11 mouse cellular contexts compared by ENCODE assay signal in the genomic region with DNA sequence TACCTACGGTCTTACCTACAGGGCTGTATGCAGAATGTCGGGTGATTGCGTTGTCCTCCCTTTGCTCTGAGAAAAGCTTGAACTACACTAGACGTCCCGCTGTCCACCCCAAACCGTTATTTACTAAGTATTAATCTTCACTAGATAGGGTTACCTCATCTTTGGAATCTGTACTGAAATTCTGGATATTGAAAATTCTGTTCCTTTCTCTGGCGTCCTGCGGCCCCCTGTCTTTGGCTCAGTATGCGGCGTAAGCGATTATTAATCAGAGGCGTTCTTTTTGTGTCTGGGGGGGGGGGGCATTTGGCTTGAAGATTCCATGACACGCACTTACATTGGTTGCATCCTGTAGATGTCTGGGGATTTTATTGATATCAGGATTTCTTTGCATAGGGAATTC.
DNase-seq lines count a peak whose midpoint lies in the region; ATAC-seq and TF ChIP-seq lines count a peak whose summit lies in the region.
"Had no signal": no experiment of that assay in that cellular context is flagged by ENCODE, and none has a peak within 500 bp of the region (broad histone marks: within the 10 kb centered on the region; RNA-seq: fewer than 3 reads in every experiment).

No protein-coding gene starts in this region.

- no peak for TF ChIP-seq POLR2A in kidney, adult 2 months (IDR thresholded peaks at IDR 0.05; ENCODE audit: low read depth, low read length)

- WGBS in forebrain, embryonic 12.5 days = under 1% methylated on average over 13 of the region's 13 CpGs
- 3% methylated on average over 13 of the region's 13 CpGs for WGBS in midbrain, embryonic 11.5 days
- 19% methylated on average over 13 of the region's 13 CpGs for WGBS in kidney, adult 2 months

- H3K9ac ChIP-seq in forebrain, embryonic 12.5 days = peak overlapping the region; percentile 100
- peak overlapping the region; percentile 84 for H3K9ac ChIP-seq in midbrain, embryonic 11.5 days (ENCODE audit: low read length)
- H3K9ac ChIP-seq: heart, embryonic 13.5 days had no signal

- 0 out of 2 replicates have a peak, but pooled peaks cover 5% of the 10 kb centered on the region for H3K27me3 ChIP-seq in forebrain, embryonic 12.5 days
- H3K27me3 ChIP-seq in midbrain, embryonic 11.5 days (ENCODE audit: control insufficient read depth, insufficient read depth, low read length) = peaks cover 34% of the 10 kb centered on the region
- peaks cover 17% of the 10 kb centered on the region for H3K27me3 ChIP-seq in kidney, adult 2 months (replicated peaks; ENCODE audit: control insufficient read depth, insufficient read depth, low read length)
- H3K27me3 ChIP-seq: CH12.LX had no signal

- H3K9me3 ChIP-seq in forebrain, embryonic 12.5 days = no peaks in the 10 kb centered on the region
- no peaks in the 10 kb centered on the region for H3K9me3 ChIP-seq in midbrain, embryonic 11.5 days (ENCODE audit: control insufficient read depth, low read length)
- H3K9me3 ChIP-seq: heart, embryonic 13.5 days had no signal

- H3K27ac ChIP-seq in forebrain, embryonic 12.5 days = peak overlapping the region; percentile 100
- peak overlapping the region; percentile 58 for H3K27ac ChIP-seq in midbrain, embryonic 11.5 days (ENCODE audit: low read depth, low read length)
- H3K27ac ChIP-seq in kidney, adult 2 months (ENCODE audit: insufficient read depth, low read depth, low read length) = no peak overlapping the region
- H3K27ac ChIP-seq: heart, embryonic 13.5 days had no signal

- peak overlapping the region; percentile 73 for H3K4me2 ChIP-seq in forebrain, embryonic 12.5 days
- H3K4me2 ChIP-seq in midbrain, embryonic 11.5 days = peak overlapping the region; percentile 57
- H3K4me2 ChIP-seq: heart, embryonic 13.5 days; liver, embryonic 11.5 days had no signal

- peak overlapping the region; percentile 87 for H3K4me3 ChIP-seq in forebrain, embryonic 12.5 days (replicated peaks)
- H3K4me3 ChIP-seq in midbrain, embryonic 11.5 days (ENCODE audit: low read depth, low read length) = peak overlapping the region; percentile 81
- no peak overlapping the region for H3K4me3 ChIP-seq in kidney, adult 2 months (ENCODE audit: insufficient read depth, low read depth, low read length)
- H3K4me3 ChIP-seq: heart, embryonic 13.5 days had no signal

- no peak for TF ChIP-seq CTCF in kidney, adult 2 months (conservative IDR thresholded peaks at IDR 0.05; ENCODE audit: insufficient read depth, insufficient read length, low read depth, low read length)

- H3K36me3 ChIP-seq in forebrain, embryonic 12.5 days (replicated peaks) = 0 out of 2 replicates have a peak, but pooled peaks cover 9% of the 10 kb centered on the region
- H3K36me3 ChIP-seq in midbrain, embryonic 11.5 days (ENCODE audit: control insufficient read depth, insufficient read depth, low read length) = no peaks in the 10 kb centered on the region
- no peaks in the 10 kb centered on the region for H3K36me3 ChIP-seq in kidney, adult 2 months (ENCODE audit: control insufficient read depth, insufficient read depth, low read length)
- H3K36me3 ChIP-seq: heart, embryonic 13.5 days had no signal

- no peak for ATAC-seq in forebrain, embryonic 12.5 days (ENCODE audit: low FRiP score)
- ATAC-seq in midbrain, embryonic 11.5 days (ENCODE audit: low FRiP score) = no peak

- peak; percentile 26 to 42 for DNase-seq in layer of hippocampus, postnatal 14 days (ENCODE audit: low spot score in 2 of 2)
- no peak for DNase-seq in layer of hippocampus, adult 9-10 months (ENCODE audit: low spot score)
- peak; percentile 93 for DNase-seq in midbrain, embryonic 11.5 days (ENCODE audit: low spot score, missing footprints)
- DNase-seq in retina, postnatal 1 day = peak; percentile 60
- DNase-seq in gastrocnemius, postnatal 25 days = no peak
- DNase-seq in kidney, adult 2 months = no peak
- DNase-seq: kidney, adult 18-20 months had no signal

- peaks cover 2% of the 10 kb centered on the region; the same call in 1 of the 2 replicates for H3K4me1 ChIP-seq in forebrain, embryonic 12.5 days
- H3K4me1 ChIP-seq in midbrain, embryonic 11.5 days (ENCODE audit: control insufficient read depth, insufficient read depth, low read length) = peaks cover 11% of the 10 kb centered on the region
- H3K4me1 ChIP-seq in kidney, adult 2 months (ENCODE audit: control insufficient read depth, insufficient read depth, low read length) = peaks cover 5% of the 10 kb centered on the region; the same call in 1 of the 2 replicates

Comparison
In these comparisons a context has a peak if more than half of its experiments do, and no peak if none do; other contexts are left out.
1. DNase-seq: peak in layer of hippocampus, postnatal 14 days (2 of 2), midbrain, embryonic 11.5 days (single experiment) and retina, postnatal 1 day (single experiment); none in layer of hippocampus, adult 9-10 months (single experiment), gastrocnemius, postnatal 25 days (single experiment) and kidney, adult 2 months (single experiment).